Mouse (Mus musculus) kidney, adult 2 months (tissue): ENCODE measurements around the gene Tmem217. TPM values are rescaled to one million over a fixed set of nuclear protein-coding genes. Genes with fewer than 3 reads are reported as not detected.
A peak's percentile ranks its signal among the peaks of the same experiment; 100 is the strongest.

ENCODE experiments used
- DNase-seq: peaks from one replicate; pipeline ENCODE4 v3.0.0; 2021
- H3K27ac ChIP-seq: fragments of 200-500 bp; 2 replicates; pipeline ENCODE4 v1.5.1; 2012; ENCODE audit warnings: low read depth, low read length, control low read depth, inconsistent platforms; ENCODE audit not compliant: insufficient read depth
- H3K27me3 ChIP-seq: fragments of 200-500 bp; replicated peaks from 2 replicates; pipeline ENCODE4 v1.6.1; 2012; ENCODE audit warnings: mild to moderate bottlenecking, moderate library complexity, low read length, inconsistent platforms; ENCODE audit not compliant: control insufficient read depth, insufficient read depth
- H3K36me3 ChIP-seq: fragments of 200-500 bp; 2 replicates; pipeline ENCODE4 v1.6.1; 2012; ENCODE audit warnings: mild to moderate bottlenecking, moderate library complexity, low read length, inconsistent platforms; ENCODE audit not compliant: control insufficient read depth, insufficient read depth
- H3K4me1 ChIP-seq: fragments of 200-500 bp; 2 replicates; pipeline ENCODE4 v1.6.1; 2011; ENCODE audit warnings: low read length; ENCODE audit not compliant: control insufficient read depth, insufficient read depth
- H3K4me3 ChIP-seq: fragments of 200-500 bp; 2 replicates; pipeline ENCODE4 v1.5.1; 2011; ENCODE audit warnings: mild to moderate bottlenecking, low read depth, low read length, control low read depth; ENCODE audit not compliant: insufficient read depth
- CTCF ChIP-seq: fragments of 200-500 bp; conservative IDR thresholded peaks from 2 replicates; pipeline ENCODE4 v1.5.1; 2011; ENCODE audit warnings: low read depth, mild to moderate bottlenecking, control low read depth, low read length, moderate library complexity, mixed read lengths; ENCODE audit not compliant: insufficient read depth, insufficient read length
- POLR2A ChIP-seq: fragments of 200-500 bp; IDR thresholded peaks from one replicate; pipeline ENCODE4 v1.6.1; 2011; ENCODE audit warnings: low read depth, low read length, control low read depth
- WGBS: fragments of 180-500 bp; shearing (Covaris S2); methylation state at CpG from one replicate; pipeline ENCODE4 v1.1.7; 2018; 5-methylcytosine and 5-hydroxymethylcytosine counted together
- polyA plus RNA-seq: library from polyadenylated mRNA; depleted of rRNA; stranded (reverse); fragments of >200 nt; gene quantifications from 2 replicates; pipeline ENCODE4 v1.2.3, GENCODE M21; 2012

Gene Tmem217
- polyA plus RNA-seq, 1 experiment, result 1.3 TPM

DNA sequence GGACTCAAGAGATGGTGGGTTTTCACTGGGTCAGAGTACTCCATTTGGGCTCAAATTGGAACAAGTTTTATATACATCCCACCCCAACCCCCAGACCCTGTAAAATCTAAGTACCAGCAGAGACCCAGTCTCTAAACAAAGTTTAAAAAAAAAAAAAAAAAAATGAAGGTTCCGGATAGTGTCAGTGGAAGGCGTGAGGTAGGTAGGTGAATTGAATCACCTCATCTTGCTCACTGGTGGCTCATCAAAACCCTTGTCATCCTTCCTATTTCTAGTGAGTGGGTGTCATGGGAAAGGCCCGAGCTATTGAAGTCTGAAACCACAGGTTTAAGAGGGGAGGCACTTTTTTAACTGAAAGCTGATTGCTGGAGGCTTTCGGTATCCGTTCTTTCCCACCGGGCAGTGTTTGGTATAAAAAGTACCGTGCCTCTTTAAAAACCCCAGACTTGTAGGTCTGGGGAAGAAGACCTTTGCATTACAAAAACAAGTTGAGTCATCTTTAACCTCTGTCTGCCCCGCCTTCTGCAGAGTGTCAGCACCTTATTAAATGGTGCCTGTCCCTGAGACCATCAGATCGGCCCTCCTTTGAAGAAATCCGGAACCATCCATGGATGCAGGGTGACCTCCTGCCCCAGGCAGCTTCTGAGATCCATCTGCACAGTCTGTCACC, 58.0 kb downstream of the Tmem217 start:
- no peak for DNase-seq
- TF ChIP-seq CTCF, result no peak
- no peak for TF ChIP-seq POLR2A
- Histone ChIP-seq H3K4me1 (peaks cover 5% of the 10 kb centered on the region; the same call in 1 of the 2 replicates), H3K4me3 (no peak overlapping the region), H3K27ac (no peak overlapping the region), H3K36me3 (no peaks in the 10 kb centered on the region; the same call in none of the 2 replicates), H3K27me3 (no peaks in the 10 kb centered on the region)
- 67% methylated on average over 10 of the region's 10 CpGs for WGBS

DNA sequence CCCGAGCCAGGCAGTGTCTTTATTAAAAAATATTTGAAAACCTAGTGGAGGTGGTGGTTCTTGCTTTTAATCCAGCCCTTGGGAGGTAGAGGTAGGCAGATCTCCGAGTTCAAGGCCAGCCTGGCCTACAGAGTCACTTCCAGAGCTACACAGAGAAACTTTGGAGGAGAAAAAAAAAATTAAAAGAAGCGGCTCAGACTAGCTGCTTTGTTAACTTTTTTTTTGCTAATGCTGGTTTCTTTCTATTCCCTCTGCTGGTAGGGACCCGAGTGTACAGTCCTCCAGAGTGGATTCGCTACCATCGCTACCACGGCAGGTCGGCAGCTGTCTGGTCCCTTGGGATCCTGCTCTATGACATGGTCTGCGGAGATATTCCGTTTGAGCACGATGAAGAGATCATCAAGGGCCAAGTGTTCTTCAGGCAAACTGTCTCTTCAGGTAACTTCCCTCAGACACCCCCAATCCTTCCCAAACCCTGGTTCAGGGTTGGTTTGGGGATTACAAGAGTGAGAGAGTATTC, 58.7 kb downstream of the Tmem217 start:
- 74% methylated on average over 11 of the region's 11 CpGs for WGBS
- Histone ChIP-seq H3K27ac (peak overlapping the region; percentile 79; the same call in 1 of the 2 replicates), H3K36me3 (no peaks in the 10 kb centered on the region; the same call in none of the 2 replicates), H3K4me3 (no peak overlapping the region), H3K4me1 (peaks cover 9% of the 10 kb centered on the region; the same call in 1 of the 2 replicates), H3K27me3 (no peaks in the 10 kb centered on the region)
- no peak for DNase-seq
- TF ChIP-seq POLR2A, result no peak
- no peak for TF ChIP-seq CTCF

DNA sequence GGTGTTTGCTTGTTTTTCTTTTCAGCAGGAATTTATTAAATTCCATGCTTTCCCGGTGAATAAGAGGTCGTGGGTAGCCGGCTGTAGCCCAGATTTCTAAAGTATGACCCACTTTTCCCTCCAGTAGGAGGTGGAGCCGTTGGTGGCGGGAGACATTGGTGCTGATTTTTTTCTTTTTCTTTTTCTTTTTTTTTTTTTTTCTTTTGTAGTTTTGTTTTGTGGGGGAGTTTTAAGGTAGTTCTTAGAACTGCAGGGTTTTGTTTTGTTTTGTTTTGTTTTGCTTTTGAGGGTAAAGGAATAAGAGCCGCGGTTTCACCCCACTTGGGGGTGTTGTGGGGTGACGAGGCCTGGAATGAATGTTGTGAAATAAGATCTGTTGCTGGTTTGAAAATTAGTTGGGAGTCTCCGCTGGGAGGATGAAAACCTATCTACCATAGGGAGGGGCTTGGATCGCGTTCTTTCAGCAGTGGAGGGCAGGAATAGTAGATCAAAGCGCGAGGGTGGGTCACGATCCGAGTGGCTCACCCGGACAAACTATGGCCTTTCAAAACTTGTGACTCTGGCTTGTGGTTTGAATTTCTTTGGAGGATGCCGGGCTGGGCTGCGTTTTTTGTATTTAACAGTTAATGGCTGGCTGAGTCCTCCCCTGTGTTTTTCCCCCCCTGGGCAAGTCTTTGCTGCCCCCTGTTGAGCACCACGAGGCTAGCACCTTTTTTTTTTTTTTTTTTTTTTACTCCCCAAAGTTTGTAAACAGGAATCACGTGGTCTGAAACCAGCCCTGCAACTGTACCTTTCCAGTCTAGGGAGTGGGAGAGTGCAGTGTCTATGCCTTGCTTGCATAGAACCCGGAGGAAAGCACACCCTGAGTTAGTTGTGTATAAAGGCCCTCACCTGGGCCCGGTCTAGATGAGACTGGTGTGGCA, 59.7 kb downstream of the Tmem217 start:
- peak; percentile 80 for TF ChIP-seq CTCF
- TF ChIP-seq POLR2A, result no peak
- Histone ChIP-seq H3K27me3 (no peaks in the 10 kb centered on the region), H3K36me3 (no peaks in the 10 kb centered on the region; the same call in none of the 2 replicates), H3K4me1 (peaks cover 11% of the 10 kb centered on the region; the same call in 1 of the 2 replicates), H3K4me3 (peak overlapping the region; percentile 67), H3K27ac (peak overlapping the region; percentile 82)
- DNase-seq, result peak; percentile 84
- WGBS, result 1% methylated on average over 22 of the region's 22 CpGs

DNA sequence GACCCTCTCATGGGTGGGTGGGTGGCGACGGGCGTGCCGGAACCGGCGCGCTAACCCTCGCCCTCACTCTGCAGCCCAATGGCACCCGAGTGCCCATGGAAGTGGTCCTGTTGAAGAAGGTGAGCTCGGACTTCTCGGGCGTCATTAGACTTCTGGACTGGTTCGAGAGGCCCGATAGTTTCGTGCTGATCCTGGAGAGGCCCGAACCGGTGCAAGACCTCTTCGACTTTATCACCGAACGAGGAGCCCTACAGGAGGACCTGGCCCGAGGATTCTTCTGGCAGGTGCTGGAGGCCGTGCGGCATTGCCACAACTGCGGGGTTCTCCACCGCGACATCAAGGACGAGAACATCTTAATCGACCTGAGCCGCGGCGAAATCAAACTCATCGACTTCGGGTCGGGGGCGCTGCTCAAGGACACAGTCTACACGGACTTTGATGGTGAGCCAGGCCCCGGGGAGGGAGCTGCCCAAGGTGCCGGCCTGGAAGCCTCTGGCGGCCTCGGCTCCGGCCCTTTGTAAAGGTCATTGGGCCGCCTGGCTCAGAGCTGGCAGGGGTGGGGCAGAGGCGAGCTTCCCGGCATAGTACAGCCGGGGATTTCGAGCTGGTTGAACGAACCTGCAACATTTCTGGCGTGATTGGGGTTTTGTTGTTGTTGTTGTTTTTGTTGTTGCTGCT, 60.5 kb downstream of the Tmem217 start:
- peak overlapping the region; percentile 67 for H3K4me3 ChIP-seq
- H3K27ac ChIP-seq, result peak overlapping the region; percentile 82
- no peaks in the 10 kb centered on the region; the same call in none of the 2 replicates for H3K36me3 ChIP-seq
- WGBS, result under 1% methylated on average over 48 of the region's 48 CpGs
- no peak for TF ChIP-seq POLR2A
- no peak for TF ChIP-seq CTCF
- H3K27me3 ChIP-seq, result no peaks in the 10 kb centered on the region
- H3K4me1 ChIP-seq, result peaks cover 11% of the 10 kb centered on the region; the same call in 1 of the 2 replicates
- DNase-seq, result peak; percentile 90

DNA sequence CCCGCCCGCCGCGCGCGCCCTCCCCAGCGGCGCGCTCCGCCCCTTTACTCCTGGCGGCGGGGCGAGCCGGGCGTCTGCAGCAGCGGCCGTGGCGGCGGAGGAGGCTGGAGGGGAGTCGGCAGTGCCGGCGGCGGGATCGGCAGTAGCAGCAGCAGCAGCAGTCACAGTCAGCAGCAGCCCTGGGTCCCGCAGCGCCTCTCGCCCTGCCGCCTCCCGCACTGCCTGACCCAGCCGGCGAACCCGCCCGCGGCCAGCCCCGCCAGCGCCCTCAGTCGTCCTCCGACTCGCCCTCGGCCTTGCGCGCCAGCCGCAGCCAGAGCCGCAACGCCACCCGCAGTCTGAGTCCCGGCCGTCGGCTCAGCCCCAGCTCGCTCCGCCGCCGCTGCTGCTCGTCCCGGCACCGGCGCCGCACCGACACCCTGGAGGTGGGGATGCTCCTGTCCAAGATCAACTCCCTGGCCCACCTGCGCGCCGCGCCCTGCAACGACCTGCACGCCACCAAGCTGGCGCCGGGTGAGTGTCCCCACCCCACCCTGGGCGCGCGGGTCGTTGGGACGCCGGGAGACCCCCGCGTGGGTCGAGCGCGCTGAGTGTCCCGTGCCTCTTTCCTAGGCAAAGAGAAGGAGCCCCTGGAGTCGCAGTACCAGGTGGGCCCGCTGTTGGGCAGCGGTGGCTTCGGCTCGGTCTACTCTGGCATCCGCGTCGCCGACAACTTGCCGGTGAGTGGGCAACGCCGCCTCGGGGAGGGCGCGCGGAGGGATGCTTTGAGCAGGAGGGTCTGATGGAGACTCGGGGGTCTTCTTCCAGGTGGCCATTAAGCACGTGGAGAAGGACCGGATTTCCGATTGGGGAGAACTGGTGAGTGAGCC, 61.2 kb downstream of the Tmem217 start, which contains the start of gene Pim1:
TSS of gene Pim1 (plus strand) at position 41 of the 869 bp plus-strand sequence.
- peaks cover 11% of the 10 kb centered on the region; the same call in 1 of the 2 replicates for H3K4me1 ChIP-seq
- peak within 1 kb of the TSS; percentile 89 for H3K27ac ChIP-seq
- DNase-seq, result no peak
- H3K36me3 ChIP-seq, result no peaks in the 10 kb centered on the region; the same call in none of the 2 replicates
- no peaks in the 10 kb centered on the region for H3K27me3 ChIP-seq
- TF ChIP-seq CTCF (no peak), POLR2A (peak; percentile 86)
- WGBS, result under 1% methylated on average over 80 of the region's 99 CpGs
- peak within 1 kb of the TSS; percentile 67 for H3K4me3 ChIP-seq
